18 mouse cellular contexts compared by ENCODE assay signal in genomic region chr1:56395832-56396231, GRCm38 (mm10).
"Had no signal": no experiment of that assay in that cellular context is flagged by ENCODE, and none has a peak within 500 bp of the region (broad histone marks: within the 10 kb centered on the region; RNA-seq: fewer than 3 reads in every experiment).

No protein-coding gene starts in this region.

- H3K27ac ChIP-seq: midbrain, embryonic 10.5 days; midbrain, embryonic 12.5 days; neural tube, embryonic 13.5 days; neural tube, embryonic 15.5 days had no signal

- H3K4me1 ChIP-seq: midbrain, embryonic 10.5 days; midbrain, embryonic 12.5 days; neural tube, embryonic 13.5 days; neural tube, embryonic 15.5 days had no signal

- H3K9me3 ChIP-seq: midbrain, embryonic 10.5 days; midbrain, embryonic 12.5 days; neural tube, embryonic 13.5 days; neural tube, embryonic 15.5 days had no signal

- ATAC-seq: midbrain, embryonic 16.5 days had no signal

- DNase-seq: lung, embryonic 14.5 days; lung, postnatal 10 days; lung, postnatal 4 days; midbrain, embryonic 14.5 days; retina, postnatal 1 day; right cerebral cortex, adult 18-20 months; right cerebral cortex, postnatal 25 days; right cerebral cortex, postnatal 4 days; spleen, adult 18-20 months; thymus, adult 18-20 months; thymus, postnatal 14 days; thymus, postnatal 36 days had no signal

- H3K36me3 ChIP-seq: midbrain, embryonic 10.5 days; midbrain, embryonic 12.5 days; neural tube, embryonic 13.5 days; neural tube, embryonic 15.5 days had no signal

- H3K4me3 ChIP-seq: midbrain, embryonic 10.5 days; midbrain, embryonic 12.5 days; myocyte; neural tube, embryonic 13.5 days; neural tube, embryonic 15.5 days had no signal

- H3K27me3 ChIP-seq: midbrain, embryonic 12.5 days; neural tube, embryonic 13.5 days; neural tube, embryonic 15.5 days had no signal

- H3K9ac ChIP-seq: lung, embryonic 14.5 days; midbrain, embryonic 12.5 days; neural tube, embryonic 13.5 days; neural tube, embryonic 15.5 days had no signal

- H3K4me2 ChIP-seq: lung, embryonic 14.5 days; midbrain, embryonic 12.5 days; neural tube, embryonic 13.5 days; neural tube, embryonic 15.5 days had no signal
